Mouse (Mus musculus) ZHBTc4 (cell line): ENCODE measurements around the gene Vmn2r12.
"Not testable (repeated sequence)": the region's sequence is repeated elsewhere in the genome, so short reads cannot be mapped to it uniquely, and the experiment has no call there.

Experiments
- DNase-seq: peaks from one replicate; pipeline ENCODE4 v3.0.0-alpha.2; 2011; ENCODE audit warnings: low read depth, low spot score

Gene Vmn2r12

DNA sequence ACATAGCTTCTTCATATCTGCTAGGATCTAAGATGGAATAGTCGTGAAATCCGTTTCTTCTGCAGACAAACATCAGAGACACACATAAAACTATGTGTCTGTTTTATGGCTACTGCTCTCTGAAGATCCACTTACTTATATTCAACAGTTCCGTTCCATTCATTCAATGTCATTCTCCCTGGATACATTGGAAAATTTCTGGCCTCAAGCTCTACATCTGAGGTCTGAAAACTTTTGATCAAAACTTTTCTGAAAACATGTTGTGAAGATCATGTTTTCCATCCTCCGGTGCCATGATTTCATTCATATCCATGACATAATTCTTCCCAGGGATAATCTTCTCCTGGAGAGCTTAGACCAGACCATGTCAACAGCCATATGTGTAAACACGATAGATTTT lies at the start of gene Vmn2r12:
TSS of gene Vmn2r12 (minus strand) at position 101 of the 400 bp plus-strand sequence.
- not testable (repeated sequence) for DNase-seq

DNA sequence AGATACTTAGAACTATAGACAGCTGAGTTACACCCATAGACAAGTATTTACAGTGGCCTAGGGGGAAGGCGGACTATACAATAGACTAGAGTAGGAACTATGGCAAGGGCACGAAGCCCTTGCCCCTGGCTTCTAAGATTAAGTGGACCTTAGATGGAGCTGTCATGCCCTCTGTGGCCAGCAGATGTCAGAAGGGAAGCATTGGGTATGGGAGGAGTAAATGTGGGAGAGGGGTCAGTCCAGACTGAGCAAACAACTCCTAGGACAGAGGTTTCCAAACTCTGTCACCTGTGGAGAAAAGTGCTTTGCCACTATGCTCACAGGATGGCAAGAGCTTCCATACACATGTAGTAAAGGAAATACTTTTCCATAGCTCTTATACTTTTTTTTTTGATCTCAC lies 41.8 kb upstream of the Vmn2r12 start:
- DNase-seq: peak; percentile 48

DNA sequence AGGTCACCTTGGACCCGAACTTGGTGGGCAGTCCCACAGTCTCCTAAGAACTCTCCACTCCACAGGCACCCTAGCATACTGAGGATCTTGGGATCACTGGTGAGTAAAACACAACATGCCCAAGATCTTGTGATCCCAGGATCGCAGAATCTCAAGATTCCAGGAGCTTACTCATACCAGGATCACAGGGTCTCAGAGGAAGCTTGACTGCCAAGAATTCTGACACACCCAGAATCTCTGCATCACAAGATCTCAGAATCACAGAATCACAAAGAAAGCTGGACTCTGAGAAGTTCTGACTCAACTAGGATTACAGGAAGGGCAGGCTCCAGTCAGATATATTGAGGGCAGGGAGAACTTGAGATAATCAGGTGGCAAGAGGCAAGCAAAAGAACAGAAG lies 39.0 kb upstream of the Vmn2r12 start:
- DNase-seq: peak; percentile 44

DNA sequence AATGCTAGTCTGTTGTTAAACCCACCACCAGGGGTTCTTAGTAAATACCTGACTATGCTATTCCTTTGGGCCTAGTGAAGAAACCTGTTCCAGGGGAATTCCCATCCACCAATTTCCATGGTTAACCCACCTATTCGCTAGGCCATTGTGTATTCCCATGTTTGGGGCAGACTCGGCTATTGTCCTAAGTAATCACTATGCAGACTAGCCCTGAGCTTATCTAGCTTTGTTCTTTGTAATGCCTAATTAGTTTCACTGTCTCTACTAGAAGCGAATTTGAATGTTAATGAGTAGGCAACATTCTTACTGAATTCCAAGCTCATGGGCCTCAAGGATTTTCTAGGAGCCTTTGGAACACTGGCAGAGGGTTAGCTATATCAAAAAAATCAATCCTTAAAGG lies 1.3 kb downstream of the Vmn2r12 start:
- DNase-seq: peak; percentile 95

DNA sequence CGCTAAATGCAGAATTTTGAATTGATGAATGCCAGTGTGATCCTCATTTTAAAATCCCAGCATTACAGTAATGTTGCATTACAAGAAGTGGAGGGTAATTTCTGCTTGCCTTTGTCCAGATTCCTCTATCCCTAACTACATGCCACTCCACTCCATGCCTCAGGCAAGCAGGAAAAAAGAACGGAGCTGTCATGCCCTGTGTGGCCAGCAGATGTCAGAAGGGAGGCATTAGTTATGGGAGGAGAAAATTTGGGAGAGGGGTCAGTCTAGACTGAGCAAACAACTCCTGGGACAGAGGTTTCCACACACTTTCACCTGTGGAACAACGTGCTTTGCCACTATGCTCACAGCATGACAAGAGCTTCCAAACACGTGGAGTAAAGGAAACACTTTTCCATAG lies 25.7 kb downstream of the Vmn2r12 start:
- peak; percentile 70 for DNase-seq

DNA sequence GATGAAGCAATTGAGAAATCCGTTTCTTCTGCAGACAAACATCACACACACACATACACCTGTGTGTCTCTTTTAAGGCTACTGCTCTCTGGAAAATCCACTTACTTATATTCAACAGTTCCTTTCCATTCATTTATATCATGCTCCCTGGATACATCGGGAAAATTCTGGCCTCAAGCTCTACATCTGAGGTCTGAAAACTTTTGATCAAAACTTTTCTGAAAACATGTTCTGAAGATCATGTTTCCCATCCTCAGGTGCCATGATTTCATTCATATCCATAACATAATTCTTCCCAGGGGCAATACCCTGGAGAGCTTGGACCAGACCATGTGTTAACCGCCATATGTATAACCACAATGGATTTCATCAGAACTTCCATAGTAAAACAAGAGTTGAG lies 38.3 kb downstream of the Vmn2r12 start, which contains the start of gene Vmn2r11:
TSS of gene Vmn2r11 (minus strand) at position 101 of the 400 bp plus-strand sequence.
- not testable (repeated sequence) for DNase-seq

DNA sequence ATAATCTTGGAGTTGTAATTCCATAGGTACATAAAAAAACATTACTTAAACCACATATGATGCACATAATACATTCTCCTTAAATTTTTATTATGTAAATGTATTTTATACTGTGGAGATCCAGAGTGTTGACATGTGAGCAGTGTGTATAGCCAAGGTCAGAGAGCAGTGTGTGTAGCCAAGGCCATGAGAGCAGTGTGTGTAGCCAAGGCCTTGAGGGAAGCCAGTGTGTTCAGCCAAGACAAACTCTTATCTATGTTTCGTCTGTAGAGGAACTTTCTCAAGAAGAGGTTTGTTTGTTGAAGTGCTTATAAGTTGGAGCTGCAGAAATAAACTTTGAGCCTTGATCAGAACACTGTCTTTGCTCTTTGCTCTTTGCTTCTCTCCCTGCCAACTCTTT lies 42.5 kb downstream of the Vmn2r12 start:
- no peak for DNase-seq
